Mouse (Mus musculus) cerebellum, adult 11 months (tissue): ENCODE data around the gene Cdk5rap1.
"Not testable (repeated sequence)": the region's sequence is repeated elsewhere in the genome, so short reads cannot be mapped to it uniquely, and the experiment has no call there.

Experiments used
- DNase-seq: peaks from one replicate; pipeline ENCODE4 v3.0.0; 2022

Cdk5rap1 gene

DNA sequence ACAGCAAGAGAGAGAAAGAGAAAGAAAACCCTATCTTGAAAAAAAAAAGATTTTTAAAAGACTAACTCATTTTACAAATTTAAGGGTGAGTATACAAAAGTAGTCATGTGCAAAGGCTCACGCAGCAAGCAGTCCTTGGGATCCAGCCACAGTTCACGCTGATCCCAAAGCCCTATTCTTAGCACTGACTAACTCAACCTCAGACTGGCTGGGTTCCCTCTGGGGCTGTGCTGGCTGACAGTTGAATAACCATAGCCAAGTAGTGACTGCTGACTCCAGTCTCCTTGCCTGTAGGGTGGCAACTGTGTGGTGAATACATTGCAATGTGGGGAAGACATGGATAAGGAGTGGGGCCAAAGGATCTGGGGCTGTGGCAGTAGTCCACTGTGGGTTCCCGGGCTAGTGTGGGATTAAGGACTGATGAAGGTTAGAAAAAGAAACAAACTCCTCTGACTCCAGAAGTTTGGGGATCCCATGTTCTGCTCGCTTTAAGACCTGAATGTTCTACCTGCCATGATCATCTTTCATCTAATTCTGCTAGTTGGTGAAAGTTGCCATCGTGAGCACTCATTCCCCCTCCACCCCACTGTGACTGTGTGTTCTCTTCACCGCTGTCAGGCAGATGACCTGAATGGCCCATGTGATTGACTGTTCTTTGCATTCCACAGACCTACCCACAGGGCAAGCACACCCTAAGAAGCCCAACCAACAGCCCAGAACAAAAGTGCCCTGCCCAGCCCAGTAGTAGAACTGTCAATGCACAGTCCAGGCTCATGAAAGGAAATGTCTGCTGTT is 2.2 kb upstream of the Cdk5rap1 start:
- DNase-seq, result no peak

DNA sequence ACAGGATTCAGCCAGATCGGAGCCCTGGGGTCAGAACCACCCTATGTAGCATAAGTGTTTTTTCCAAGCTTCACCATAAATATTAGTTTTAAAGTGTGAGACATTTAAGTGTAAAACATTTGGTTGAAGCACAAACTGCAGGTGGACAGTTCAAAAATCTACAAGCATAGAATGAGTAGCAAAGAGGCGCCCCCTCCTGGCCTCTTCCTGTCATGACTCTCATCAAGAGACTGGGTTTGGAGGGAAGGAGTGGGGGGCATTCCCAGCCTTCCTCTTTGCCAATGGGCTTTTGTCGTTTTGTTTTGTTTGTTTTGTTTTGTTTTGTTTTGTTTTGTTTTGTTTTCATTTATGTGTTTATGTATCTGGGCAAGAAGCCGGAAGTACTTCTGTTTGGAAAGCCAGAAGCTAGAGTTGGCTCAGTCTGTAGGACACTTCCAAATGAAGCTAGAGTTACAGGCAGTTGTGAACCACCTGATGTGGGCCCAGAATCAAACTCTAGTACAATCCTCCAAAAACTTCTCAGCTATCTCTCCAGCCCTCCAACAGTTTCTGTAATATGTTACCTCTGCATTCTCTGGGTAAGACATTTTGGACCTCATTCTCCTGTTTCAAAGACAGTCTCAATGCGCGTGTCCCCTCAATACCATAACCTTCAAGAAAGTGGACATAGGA is 1.3 kb upstream of the Cdk5rap1 start:
- peak; percentile 29 for DNase-seq

DNA sequence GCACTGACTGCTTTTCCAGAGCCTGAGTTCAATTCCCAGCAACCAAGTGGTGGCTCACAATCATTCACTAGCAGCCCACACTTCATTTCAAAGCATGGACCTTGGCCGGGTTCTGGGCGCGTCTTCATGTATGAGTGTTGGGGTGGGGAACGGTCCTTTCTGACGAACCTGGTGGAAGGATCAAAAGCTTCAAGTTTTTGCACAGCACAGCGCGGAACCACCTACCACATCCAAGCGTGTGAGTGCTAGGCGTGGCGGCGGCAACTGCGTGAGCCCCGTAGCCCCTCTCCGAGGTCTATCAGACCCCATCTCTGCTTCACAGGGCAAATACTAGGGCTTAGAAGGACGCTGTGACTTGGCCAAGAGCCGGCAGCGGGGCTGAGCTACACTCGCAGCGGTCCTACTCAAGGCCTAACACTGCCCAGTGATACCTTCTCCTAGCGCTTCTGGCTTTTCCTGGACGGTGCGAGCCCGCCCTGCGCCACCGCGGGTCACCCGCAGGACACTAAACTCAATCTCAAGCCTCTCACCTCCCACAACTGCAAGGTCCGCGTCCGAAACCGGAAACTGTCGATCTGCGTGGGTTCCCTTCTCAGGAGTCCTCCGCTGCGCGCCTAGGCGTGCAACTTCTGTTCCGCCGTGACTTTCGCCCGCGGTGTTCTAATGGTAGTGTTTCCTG is 520 bp downstream of the Cdk5rap1 start:
- peak; percentile 83 for DNase-seq

DNA sequence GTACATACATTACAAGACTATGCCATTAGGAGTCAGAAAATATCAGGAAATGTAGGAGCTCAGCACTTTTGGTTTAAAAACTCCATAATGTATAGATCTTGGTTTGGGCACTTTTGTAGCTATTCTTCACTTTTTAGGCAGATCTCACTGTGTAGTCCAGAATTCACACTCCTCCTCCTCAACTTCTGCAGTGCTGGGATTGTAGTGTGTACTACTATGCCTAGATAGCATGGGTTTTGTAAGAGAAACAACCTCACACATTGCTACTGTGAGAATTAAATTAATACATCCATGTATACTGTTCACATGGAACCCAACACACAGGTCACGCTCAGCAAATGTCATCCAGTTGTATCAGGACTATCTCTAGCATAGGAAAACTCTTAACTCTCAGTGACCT is 5.3 kb downstream of the Cdk5rap1 start:
- no peak for DNase-seq

DNA sequence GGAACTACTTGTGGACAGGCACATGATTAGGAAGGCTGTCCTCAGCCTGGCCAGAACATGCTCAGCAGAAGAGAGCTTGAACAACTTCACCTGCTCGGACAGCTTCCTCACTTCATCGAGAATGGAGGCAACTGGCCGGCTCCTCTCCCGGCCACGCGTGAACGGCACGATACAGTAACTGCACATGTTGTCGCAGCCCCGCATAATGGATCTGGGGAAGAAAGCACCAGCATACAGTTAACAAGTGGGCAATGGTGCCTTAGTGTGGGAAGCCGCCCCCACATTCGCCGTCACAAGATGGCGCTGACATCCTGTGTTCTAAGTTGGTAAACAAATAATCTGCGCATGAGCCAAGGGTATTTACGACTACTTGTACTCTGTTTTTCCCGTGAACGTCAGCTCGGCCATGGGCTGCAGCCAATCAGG is 18.8 kb downstream of the Cdk5rap1 start:
- not testable (repeated sequence) for DNase-seq

DNA sequence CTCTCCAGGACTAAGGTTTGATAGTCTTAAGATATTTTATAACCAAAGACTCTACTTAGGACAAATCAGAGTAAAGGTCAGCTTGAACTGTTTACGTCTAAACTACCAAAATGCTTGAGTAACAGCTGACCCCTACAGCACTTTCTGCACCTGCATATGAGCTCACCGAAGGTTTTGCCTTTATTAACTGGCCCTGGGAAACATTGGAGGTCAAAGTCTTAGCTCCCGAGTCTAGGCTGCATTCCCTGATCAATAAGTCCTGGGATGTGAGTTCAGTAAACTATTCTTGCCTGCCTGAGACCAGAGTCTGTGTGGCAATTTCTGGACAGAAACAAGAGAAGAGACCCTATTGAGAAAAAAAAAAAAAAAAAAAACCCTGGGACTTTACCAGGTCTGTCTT is 24.7 kb downstream of the Cdk5rap1 start:
- no peak for DNase-seq

DNA sequence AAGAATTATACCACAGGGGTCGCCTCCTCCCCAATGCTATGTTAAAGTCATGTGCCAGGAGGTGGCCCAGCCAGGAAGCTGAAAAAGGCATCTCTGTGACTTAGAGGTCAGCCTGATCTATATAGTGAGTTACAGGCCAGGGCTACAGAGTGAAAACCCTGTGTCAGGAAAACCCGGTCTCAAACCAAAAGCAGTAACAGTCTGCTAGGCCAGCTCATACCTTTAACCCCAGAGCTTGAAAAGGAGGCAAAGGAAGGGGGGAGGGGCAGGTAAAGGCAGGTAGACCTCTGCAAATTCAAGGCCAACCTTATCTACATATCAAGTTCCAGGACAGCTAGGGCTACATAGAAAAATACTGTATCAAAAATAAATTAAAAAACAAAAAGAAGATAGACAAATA is 33.5 kb downstream of the Cdk5rap1 start:
- DNase-seq, result no peak

DNA sequence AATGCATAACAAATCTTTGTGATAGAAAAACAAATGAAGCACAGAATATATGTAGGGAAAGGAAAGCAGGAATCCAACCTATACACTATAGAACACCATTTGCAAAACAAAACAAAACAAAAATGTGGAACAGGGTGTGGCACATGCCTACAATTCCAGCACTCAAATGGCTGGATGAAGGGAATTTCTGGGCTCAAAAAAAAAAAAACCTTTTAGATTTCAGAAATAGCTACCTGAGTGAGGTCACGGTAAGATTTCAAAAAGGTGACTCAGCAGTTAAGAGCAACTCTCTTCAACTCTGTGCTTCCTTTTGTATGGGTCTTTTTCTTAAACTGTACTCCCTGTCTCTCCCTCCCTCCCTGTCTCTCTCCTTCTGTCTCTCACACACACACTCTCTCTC is 34.6 kb downstream of the Cdk5rap1 start:
- no peak for DNase-seq

DNA sequence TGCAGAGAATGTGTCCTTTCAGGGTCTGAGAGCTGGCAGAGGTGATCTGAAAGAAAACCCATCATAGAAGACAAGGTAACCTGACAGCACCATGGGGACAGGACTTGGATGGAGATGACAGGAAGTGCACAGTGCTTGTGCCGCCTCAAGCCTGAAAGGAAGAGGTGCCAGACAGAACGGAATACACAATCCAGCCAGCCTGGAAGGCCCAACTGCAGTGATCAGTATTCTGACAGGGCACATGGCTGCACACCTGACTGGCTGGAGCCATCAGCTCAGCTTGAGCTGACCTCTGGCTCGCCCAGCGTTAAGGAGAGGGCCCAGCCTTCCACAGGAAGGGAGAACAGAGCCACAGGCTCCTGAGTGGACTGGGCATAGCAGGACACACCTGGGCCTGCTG is 37.2 kb downstream of the Cdk5rap1 start:
- no peak for DNase-seq

DNA sequence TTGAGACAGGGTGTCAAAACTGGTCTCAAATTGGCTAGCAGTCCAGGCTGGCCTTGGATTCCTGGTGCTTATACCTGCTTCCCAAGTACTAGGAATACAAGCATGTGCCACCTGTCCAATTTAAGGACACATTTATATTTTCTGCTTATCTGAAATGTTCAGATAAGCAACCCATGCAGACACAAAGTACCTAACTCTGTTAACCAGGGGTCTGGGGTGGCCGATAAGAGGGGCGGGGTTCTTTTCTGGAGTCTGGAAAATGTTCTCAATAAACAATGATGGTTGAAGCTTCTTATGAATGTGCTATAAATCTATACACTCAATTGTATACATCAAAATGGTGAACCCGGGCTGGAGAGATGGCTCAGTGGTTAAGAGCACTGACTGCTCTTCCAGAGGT is 46.0 kb downstream of the Cdk5rap1 start:
- DNase-seq, result no peak

DNA sequence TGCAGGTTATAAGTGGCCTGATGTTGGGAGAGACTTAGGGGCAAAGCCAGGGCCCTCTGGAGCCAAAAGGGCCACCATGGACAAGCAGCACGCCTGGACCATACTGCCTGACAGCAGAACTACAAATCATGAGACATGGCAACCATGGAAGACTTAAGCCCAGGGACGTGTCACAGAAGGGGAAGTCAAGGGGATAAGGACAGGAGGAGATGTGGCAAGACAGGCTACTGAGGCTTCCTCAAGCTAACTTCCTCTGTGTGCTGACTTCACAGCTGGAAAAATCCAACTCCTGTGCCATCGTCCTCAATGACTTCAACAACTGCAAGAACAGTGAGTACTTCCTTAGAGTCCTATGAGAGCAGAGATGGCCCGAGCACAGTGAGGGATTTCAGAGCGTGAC is 59.0 kb downstream of the Cdk5rap1 start:
- not testable (repeated sequence) for DNase-seq

DNA sequence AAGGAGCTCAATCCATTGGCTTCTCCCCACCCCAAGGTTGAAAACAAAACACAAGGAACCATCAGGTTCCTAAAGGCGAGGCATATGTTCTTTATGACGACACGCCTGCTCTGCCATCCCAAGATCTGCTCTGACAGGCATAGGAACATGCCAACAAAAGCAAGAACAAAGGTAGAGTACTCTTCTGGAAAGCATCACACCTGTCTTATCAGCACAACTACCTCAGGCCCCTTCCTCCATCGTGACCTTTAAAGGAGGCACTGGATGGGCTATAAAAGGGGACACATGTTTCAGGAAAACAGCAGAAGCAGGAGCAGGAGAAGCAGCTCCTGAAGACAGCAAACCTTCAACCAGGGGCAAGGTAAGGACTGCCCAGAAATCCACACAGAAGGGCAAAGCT is 65.9 kb downstream of the Cdk5rap1 start, which contains the start of gene Bpifb9b:
Gene Bpifb9b (plus strand): TSS at position 301 of the 400 bp plus-strand sequence.
- not testable (repeated sequence) for DNase-seq

DNA sequence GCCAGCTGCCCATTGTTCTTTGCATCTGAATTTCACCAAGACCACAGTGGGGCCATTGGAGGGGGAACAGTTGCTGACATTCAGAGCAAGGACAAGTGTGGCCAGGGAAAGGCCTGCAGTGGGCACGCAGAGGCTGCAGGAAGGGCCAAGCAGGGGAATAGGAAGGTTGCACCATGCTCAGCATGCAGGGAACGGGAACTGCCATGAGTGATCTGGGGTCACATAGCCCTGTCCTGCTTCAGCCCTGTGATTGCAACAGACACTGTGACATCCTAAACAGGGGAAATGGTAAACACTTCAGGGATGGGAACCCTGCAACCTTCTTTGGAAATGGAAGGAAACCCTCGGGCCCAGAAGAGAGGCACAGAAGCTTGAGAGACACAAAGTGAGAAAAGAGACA is 68.2 kb downstream of the Cdk5rap1 start:
- DNase-seq, result not testable (repeated sequence)

DNA sequence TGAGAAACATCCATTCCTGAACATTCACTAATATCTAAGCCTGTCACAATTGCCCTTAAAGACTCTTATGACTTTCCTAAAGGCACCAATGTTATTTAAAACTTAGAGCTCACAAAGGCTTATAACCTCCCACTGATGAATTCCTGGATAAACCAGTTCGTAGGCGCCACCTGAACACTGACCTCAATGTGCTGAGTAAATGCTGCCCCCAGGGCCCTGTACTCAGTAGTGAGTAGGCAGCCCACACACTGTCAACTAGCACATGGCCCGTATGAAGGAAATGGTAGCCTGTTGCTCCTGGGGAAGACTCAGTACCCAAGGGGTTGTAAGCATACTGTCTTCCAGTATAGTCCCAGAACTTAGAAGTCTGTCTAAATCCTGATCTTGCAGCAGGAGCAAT is 71.0 kb downstream of the Cdk5rap1 start:
- DNase-seq, result no peak

DNA sequence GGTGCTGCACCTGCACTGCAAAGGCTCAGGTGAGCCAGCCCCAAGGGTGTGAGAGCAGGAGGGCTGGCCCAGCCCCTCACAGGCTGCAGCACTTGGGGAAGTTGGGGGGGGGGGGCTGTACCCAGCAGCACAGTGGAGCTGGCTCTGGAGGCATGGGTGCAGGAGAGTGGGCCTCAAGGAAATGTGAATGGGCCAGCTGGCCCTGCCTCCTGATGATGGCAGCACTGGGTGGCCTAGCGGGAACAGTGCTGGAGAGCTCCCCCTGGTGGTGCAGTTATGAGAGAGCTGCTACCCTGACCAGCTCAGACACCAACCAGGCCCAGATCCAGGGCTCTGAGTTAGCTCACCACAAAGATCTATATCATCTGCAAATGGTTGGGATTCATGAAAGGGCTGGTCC is 72.3 kb downstream of the Cdk5rap1 start:
- DNase-seq, result peak; percentile 7

DNA sequence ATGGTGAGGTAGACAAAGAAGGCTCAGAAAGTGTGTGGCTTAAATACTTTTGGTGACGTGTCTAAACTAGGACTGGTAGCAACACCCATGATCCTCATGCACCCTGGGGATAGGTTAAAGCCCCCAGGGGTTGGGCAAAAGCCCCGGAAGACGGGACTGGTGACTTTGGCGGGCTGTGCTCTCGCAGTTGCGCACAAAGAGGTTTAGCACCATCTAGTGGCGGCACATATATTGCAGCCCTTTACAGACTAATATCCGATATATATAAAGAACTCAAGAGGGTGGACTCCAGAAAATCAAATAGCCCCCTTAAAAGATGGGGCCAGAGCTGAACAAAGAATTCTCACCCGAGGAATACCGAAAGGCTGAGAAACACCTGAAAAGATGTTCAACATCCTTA is 78.1 kb downstream of the Cdk5rap1 start:
- peak; percentile 10 for DNase-seq

DNA sequence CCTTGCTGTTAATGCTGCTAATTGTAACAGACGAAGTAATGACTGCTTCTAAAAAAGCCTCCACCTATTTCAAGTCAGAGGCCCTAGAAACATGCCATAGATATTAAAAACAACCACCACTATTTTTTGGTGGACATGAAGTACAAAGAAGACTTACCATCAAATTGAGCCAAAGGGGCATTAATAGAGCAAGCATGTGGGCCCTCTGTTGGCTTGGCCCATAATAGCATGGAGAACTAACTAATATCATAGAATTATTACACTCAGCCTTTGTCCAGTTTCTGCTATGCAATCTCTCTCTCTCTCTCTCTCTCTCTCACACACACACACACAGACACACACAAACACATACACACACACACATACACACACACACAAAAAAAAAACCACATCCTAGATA is 80.0 kb downstream of the Cdk5rap1 start:
- no peak for DNase-seq

DNA sequence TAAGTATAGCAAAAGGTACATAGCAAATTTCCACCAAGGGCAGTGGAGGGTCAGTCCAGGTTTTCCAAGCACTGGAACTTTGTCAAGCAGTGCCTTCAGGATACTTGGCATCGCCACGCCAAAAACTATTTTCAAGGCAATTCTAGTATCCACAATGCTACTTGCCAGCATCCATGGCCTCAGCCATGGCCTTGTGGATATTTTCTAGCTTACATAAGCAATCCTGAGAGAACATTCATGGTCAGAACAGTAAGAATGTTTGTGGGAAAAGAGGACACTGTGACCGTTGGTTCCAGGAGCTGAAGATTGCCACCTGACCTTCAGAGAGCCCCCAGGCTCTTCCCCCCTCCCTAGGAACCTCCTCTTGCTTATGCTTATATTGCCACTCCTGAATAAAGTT is 80.9 kb downstream of the Cdk5rap1 start:
- DNase-seq, result not testable (repeated sequence)
